Mouse (Mus musculus) MEL (cell line): ENCODE measurements at regions not wholly inside any gene's neighbourhood (a gene's known extent, or its start where the extent isn't known, plus 50 kb on each side); places are given as distances from the start of the nearest gene placed in this dataset.

Experiments used
- DNase-seq: peaks from one replicate; pipeline ENCODE4 v3.0.0; 2011; ENCODE audit warnings: low read depth, low spot score
- H3K27ac ChIP-seq: 2 replicates; pipeline ENCODE4 v1.5.1; 2012; ENCODE audit warnings: low read depth, mild to moderate bottlenecking, control low read depth, low read length, moderate library complexity; ENCODE audit not compliant: control insufficient read depth
- H3K27me3 ChIP-seq, 2 experiments: fragments of 150-350 bp in 1 of 2; sonication (generic) in 1 of 2; 2 replicates each; pipeline ENCODE4 v1.6.1; 2012; ENCODE audit warnings: low read length in 2 of 2, mild to moderate bottlenecking in 2 of 2, improper control_type of control experiment in 1 of 2, moderate library complexity in 1 of 2; ENCODE audit not compliant: insufficient read depth in 2 of 2, control insufficient read depth in 1 of 2
- H3K36me3 ChIP-seq, 2 experiments: 2 replicates each; pipeline ENCODE4 v1.6.1; 2012 to 2014; ENCODE audit warnings: low read length in 2 of 2, improper control_type of control experiment in 1 of 2, inconsistent platforms in 1 of 2, mild to moderate bottlenecking in 1 of 2; ENCODE audit not compliant: insufficient read depth in 2 of 2, control insufficient read depth in 1 of 2
- H3K4me1 ChIP-seq, 2 experiments: fragments of 150-350 bp in 1 of 2; sonication (generic) in 1 of 2; 2 replicates each; pipeline ENCODE4 v1.6.1; 2012; ENCODE audit warnings: low read length in 2 of 2, improper control_type of control experiment in 1 of 2, mild to moderate bottlenecking in 1 of 2; ENCODE audit not compliant: insufficient read depth in 2 of 2, control insufficient read depth in 1 of 2
- H3K4me3 ChIP-seq, 2 experiments: fragments of 150-350 bp in 1 of 2; sonication (generic) in 1 of 2; 2 replicates each; pipeline ENCODE4 v1.5.1; 2012; ENCODE audit warnings: low read depth in 2 of 2, low read length in 2 of 2, mild to moderate bottlenecking in 2 of 2, moderate library complexity in 2 of 2, control low read depth in 1 of 2, improper control_type of control experiment in 1 of 2; ENCODE audit not compliant: control insufficient read depth in 1 of 2, insufficient read depth in 1 of 2
- H3K79me2 ChIP-seq: 2 replicates; pipeline ENCODE4 v1.6.1; 2012; ENCODE audit warnings: mild to moderate bottlenecking, low read length, moderate library complexity; ENCODE audit not compliant: control insufficient read depth, poor library complexity, insufficient read depth
- H3K9ac ChIP-seq: 2 replicates; pipeline ENCODE4 v1.6.1; 2012; ENCODE audit warnings: low read depth, mild to moderate bottlenecking, control low read depth, low read length, moderate library complexity; ENCODE audit not compliant: control insufficient read depth, poor library complexity, severe bottlenecking
- H3K9me3 ChIP-seq: fragments of 150-350 bp; sonication (generic); replicated peaks from 2 replicates; pipeline ENCODE4 v1.6.1; 2012; ENCODE audit warnings: mild to moderate bottlenecking, low read length, improper control_type of control experiment, moderate library complexity; ENCODE audit not compliant: insufficient read depth
- BHLHE40 ChIP-seq: IDR thresholded peaks from 2 replicates; pipeline ENCODE4 v1.6.1; 2012; ENCODE audit warnings: low read depth, mild to moderate bottlenecking, inconsistent platforms, low read length, improper control_type of control experiment, borderline replicate concordance
- CHD2 ChIP-seq: IDR thresholded peaks from 2 replicates; pipeline ENCODE4 v1.6.1; 2011; ENCODE audit warnings: low read length, improper control_type of control experiment
- CTCF ChIP-seq, 3 experiments: IDR thresholded peaks in 2 of 3; conservative IDR thresholded peaks in 1 of 3; 2 replicates each; pipeline ENCODE4 v1.5.1; 2011 to 2012; ENCODE audit warnings: low read length in 3 of 3, low read depth in 2 of 3, mild to moderate bottlenecking in 2 of 3, improper control_type of control experiment in 1 of 3, inconsistent platforms in 1 of 3, mixed read lengths in 1 of 3, moderate library complexity in 1 of 3; ENCODE audit not compliant: control insufficient read depth in 1 of 3, insufficient read depth in 1 of 3, poor library complexity in 1 of 3, severe bottlenecking in 1 of 3
- E2F4 ChIP-seq: IDR thresholded peaks from 2 replicates; pipeline ENCODE4 v1.6.1; 2011; ENCODE audit warnings: low read depth, low read length, improper control_type of control experiment, borderline replicate concordance
- GABPA ChIP-seq: IDR thresholded peaks from 2 replicates; pipeline ENCODE4 v1.6.1; 2012; ENCODE audit warnings: low read depth, mild to moderate bottlenecking, inconsistent platforms, low read length, improper control_type of control experiment, moderate library complexity
- GATA1 ChIP-seq: IDR thresholded peaks from 2 replicates; pipeline ENCODE4 v1.6.1; 2011; ENCODE audit warnings: low read depth, low read length, improper control_type of control experiment
- MAFK ChIP-seq: IDR thresholded peaks from 2 replicates; pipeline ENCODE4 v1.6.1; 2011; ENCODE audit warnings: low read depth, mild to moderate bottlenecking, low read length, improper control_type of control experiment, borderline replicate concordance
- MAX ChIP-seq: IDR thresholded peaks from 2 replicates; pipeline ENCODE4 v1.6.1; 2011; ENCODE audit warnings: low read length, improper control_type of control experiment
- POLR2AphosphoS2 ChIP-seq: IDR thresholded peaks from 2 replicates; pipeline ENCODE4 v1.6.1; 2011; ENCODE audit warnings: low read length, improper control_type of control experiment
- POLR2AphosphoS5 ChIP-seq: IDR thresholded peaks from 2 replicates; pipeline ENCODE4 v1.6.1; 2012; ENCODE audit warnings: low read depth, borderline replicate concordance, mild to moderate bottlenecking, inconsistent platforms, low read length, moderate library complexity, mixed read lengths
- RAD21 ChIP-seq: IDR thresholded peaks from 2 replicates; pipeline ENCODE4 v1.6.1; 2011; ENCODE audit warnings: mild to moderate bottlenecking, low read depth, low read length, improper control_type of control experiment
- SIN3A ChIP-seq: IDR thresholded peaks from 2 replicates; pipeline ENCODE4 v1.6.1; 2012; ENCODE audit warnings: low read length, improper control_type of control experiment, inconsistent platforms
- SMC3 ChIP-seq: IDR thresholded peaks from 2 replicates; pipeline ENCODE4 v1.6.1; 2011; ENCODE audit warnings: low read depth, low read length, improper control_type of control experiment
- TAL1 ChIP-seq: IDR thresholded peaks from 2 replicates; pipeline ENCODE4 v1.6.1; 2012; ENCODE audit warnings: mild to moderate bottlenecking, inconsistent platforms, low read length, moderate library complexity, mixed read lengths
- TBP ChIP-seq: IDR thresholded peaks from 2 replicates; pipeline ENCODE4 v1.8.0; 2011; ENCODE audit warnings: low read depth, low read length, improper control_type of control experiment
- USF1 ChIP-seq: IDR thresholded peaks from 2 replicates; pipeline ENCODE4 v1.6.1; 2014; ENCODE audit warnings: low read depth, mild to moderate bottlenecking, inconsistent platforms, low read length, improper control_type of control experiment, moderate library complexity
- ZC3H11A ChIP-seq: IDR thresholded peaks from 2 replicates; pipeline ENCODE4 v1.6.1; 2012; ENCODE audit warnings: low read depth, mild to moderate bottlenecking, inconsistent platforms, low read length, improper control_type of control experiment
- ZMIZ1 ChIP-seq: IDR thresholded peaks from 2 replicates; pipeline ENCODE4 v1.6.1; 2012; ENCODE audit warnings: low read depth, mild to moderate bottlenecking, inconsistent platforms, low read length, improper control_type of control experiment, moderate library complexity

GRCm38 (mm10) chr3:127977240-127977639 is 81.1 kb upstream of the Fam241a start:
- no peaks in the 10 kb centered on the region for H3K79me2 ChIP-seq
- no peak for DNase-seq
- no peak overlapping the region for H3K9ac ChIP-seq
- H3K9me3 ChIP-seq: no peaks in the 10 kb centered on the region
- no peaks in the 10 kb centered on the region for H3K4me1 ChIP-seq
- no peak overlapping the region for H3K4me3 ChIP-seq
- H3K36me3 ChIP-seq: no peaks in the 10 kb centered on the region
- no peak overlapping the region for H3K27ac ChIP-seq
- H3K27me3 ChIP-seq: peaks cover 2 to 3% of the 10 kb centered on the region in 2 experiments; a peak in 3 of 4 replicates
- TF ChIP-seq POLR2AphosphoS5 (no peak), TAL1 (no peak)

GRCm38 (mm10) chr3:127970891-127971290 is 74.8 kb upstream of the Fam241a start:
- no peaks in the 10 kb centered on the region for H3K36me3 ChIP-seq
- H3K4me1 ChIP-seq: no peaks in the 10 kb centered on the region
- H3K9me3 ChIP-seq: no peaks in the 10 kb centered on the region
- DNase-seq: peak; percentile 62
- H3K27ac ChIP-seq: no peak overlapping the region
- H3K4me3 ChIP-seq: no peak overlapping the region
- TF ChIP-seq TBP (0 out of 2 replicates have a peak, but pooled peaks have one; percentile 14), ZMIZ1 (no peak), MAX (no peak), MAFK (no peak), GATA1 (no peak), E2F4 (no peak), CTCF (IDR thresholded peaks at IDR 0.05 in 2 of 3, conservative IDR thresholded peaks at IDR 0.05 in 1 of 3; ENCODE audit: control insufficient read depth in 1 of 3, insufficient read depth in 1 of 3, low read depth in 2 of 3, low read length in 3 of 3, poor library complexity in 1 of 3, severe bottlenecking in 1 of 3) (peak; percentile 89 to 92 (median 92)), ZC3H11A (peak; percentile 43), SMC3 (peak; percentile 66), BHLHE40 (no peak), RAD21 (peak; percentile 82)
- no peak overlapping the region for H3K9ac ChIP-seq
- H3K79me2 ChIP-seq: no peaks in the 10 kb centered on the region
- peaks cover 0 to under 1% of the 10 kb centered on the region in 2 experiments; a peak in 1 of 4 replicates for H3K27me3 ChIP-seq

- H3K79me2 ChIP-seq: no peaks in the 10 kb centered on the region
- DNase-seq: no peak
- H3K9me3 ChIP-seq: no peaks in the 10 kb centered on the region
- no peaks in the 10 kb centered on the region for H3K36me3 ChIP-seq
- H3K4me3 ChIP-seq: no peak overlapping the region
- no peaks in the 10 kb centered on the region for H3K27me3 ChIP-seq
- H3K9ac ChIP-seq: no peak overlapping the region
- H3K4me1 ChIP-seq: no peaks in the 10 kb centered on the region
- H3K27ac ChIP-seq: no peak overlapping the region
- TF ChIP-seq ZMIZ1: no peak
- TF ChIP-seq SIN3A: no peak
- no peak for TF ChIP-seq GABPA
- no peak for TF ChIP-seq TBP
- no peak for TF ChIP-seq USF1
- TF ChIP-seq POLR2AphosphoS2: no peak
- TF ChIP-seq CHD2: no peak
- TF ChIP-seq POLR2AphosphoS5: no peak
These were observed 71.0 kb upstream of the Fam241a start for GRCm38 (mm10) chr3:127967170-127967569.
